Mouse (Mus musculus): ENCODE measurements around the gene Myadm.

Gene Myadm

DNA sequence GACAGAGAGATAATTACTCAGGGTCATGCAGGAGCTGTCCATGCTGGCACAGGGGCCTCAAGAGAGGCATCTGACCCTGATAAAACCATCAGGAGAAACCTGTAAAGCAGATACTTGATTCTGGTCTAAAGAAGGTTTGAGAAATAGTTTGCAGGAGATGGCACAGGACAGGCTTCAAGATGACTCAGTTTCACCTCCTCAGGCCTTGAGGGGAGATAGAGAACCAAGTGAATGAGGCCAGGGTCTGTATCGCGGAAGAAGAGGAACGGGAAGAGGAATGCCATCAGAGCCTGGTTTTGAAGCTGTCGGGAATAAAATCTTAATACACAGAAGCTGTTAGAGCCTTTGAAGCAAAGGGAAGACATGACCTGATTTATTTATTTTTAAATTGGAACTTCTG, 28.8 kb downstream of the Myadm start:
- no peak for DNase-seq (ENCODE audit: low read depth, low spot score)

- peak; percentile 73 for DNase-seq (ENCODE audit: low read depth, low spot score)
Observed at GRCm38 (mm10) chr7:3320856-3321255, 32.0 kb downstream of the Myadm start.

GRCm38 (mm10) chr7:3323826-3324225, 34.9 kb downstream of the Myadm start:
- DNase-seq (ENCODE audit: low read depth, low spot score): no peak

DNA sequence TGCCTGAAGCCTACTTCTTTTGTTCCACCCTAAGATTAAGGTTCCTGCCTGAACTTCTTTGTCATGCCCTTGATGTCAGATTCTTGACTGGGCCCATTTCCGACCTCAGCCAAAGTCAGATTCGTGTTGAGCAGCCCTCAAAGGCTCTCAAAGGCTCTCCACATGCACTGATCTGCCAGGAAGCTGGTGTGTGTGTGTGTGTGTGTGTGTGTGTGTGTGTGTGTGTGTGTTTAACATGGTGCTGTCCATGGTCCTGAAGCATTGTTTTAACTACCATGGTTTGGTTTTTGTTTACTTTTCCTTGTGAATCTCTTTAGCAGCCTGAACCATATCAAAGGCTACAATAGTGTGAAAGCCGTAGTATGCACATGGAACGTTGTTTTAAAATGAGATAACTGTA, 39.1 kb downstream of the Myadm start:
- peak; percentile 15 for DNase-seq (ENCODE audit: low read depth, low spot score)

DNA sequence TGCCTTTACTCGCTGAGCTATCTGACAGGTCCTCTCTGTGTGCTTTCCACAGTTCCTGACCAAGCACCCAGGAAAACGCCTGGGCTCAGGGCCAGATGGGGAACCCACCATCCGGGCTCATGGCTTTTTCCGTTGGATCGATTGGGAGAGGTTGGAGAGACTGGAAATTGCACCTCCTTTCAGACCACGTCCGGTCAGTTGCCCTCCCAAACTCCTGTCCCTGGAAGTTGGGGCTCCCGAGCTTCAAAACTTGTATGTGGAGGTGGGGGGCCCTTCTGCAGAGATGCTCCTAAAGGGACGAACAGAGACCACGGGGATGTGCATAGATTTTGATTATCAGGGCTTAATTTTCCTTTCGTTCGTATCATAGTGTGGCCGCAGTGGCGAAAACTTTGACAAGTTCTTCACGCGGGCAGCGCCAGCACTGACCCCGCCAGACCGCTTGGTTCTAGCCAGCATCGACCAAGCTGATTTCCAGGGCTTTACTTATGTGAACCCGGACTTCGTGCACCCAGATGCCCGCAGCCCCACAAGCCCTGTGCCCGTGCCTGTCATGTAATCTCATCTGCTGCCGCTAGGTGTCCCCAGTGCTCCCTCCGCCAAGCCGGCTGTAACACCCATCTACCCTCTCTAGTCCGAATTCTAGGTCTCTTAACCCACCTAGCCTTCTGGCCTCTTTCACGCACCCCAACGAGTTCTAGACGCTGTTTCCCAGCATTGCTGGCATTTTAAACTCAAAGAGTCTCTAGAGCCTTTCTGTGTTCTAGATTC, 41.1 kb downstream of the Myadm start:
- peak; percentile 78 for DNase-seq (ENCODE audit: low read depth, low spot score)

DNA sequence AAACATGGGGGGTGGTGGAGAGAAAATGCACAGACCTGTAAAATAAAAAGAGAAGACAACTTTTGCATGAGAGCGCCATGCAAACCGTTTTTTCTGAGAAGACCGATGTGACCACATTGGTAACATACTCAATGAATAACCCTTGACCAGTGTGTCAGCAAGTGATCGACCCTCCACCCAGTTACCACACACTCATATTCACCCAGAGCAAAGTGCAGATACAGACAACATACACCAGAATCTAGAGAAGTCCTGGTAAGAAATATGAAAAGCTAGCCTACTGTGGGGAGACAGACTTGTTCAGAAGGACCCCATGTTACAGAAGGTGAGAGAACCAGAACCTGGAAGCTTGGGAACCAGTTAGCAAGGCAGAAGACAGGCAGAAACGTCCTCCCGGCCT, 42.3 kb downstream of the Myadm start:
- DNase-seq (ENCODE audit: low read depth, low spot score): no peak

DNA sequence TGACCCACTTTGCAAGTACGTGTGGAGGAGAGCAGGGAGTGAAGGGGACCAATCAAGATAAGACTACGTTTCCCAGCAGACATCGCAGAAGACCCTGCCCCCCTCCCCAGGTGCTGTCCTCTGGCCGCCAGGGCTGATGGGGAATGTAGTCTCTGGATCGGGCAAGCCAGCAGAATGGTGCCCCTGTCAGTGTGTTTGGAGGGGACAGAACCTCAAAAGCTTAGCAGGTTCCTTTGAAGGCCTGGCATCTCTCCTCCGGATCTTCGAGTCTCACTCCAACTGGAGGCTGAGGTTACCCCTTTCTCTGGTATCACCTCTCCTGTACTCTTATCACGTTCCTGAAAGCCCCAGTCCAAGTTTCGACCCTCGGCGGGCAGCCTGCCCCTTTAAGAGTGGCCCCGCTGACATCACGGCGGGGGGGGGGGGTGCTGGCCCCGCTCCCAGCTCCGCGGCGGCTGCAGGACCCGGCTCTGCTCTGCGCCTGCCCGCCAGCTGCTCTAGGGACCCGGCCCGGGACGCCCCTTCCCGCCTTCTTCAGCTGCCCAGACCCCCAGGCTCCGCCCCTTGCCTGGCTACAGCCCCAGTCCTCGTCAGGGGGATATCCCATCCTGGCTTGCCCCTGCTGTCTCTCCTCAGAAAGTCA, 42.8 kb downstream of the Myadm start:
- peak; percentile 34 for DNase-seq (ENCODE audit: low read depth, low spot score)

DNA sequence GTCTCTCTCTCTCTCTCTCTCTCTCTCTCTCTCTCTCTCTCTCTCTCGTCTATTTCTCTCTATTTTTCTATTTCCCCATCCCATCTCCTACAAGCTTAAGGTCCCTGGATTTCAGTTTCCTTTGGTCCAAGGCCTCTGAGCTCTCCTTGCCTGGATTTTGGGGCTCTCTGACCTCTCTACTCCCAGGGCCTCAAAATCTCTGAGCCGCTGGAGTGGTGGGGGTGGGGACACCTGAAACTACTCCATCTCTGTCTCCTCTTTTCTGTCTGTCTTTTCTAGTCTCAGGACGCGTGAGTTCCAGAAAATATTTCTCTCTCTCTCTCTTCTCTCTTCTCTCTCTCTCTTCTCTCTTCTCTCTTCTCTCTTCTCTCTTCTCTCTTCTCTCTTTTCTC, 43.3 kb downstream of the Myadm start:
- DNase-seq (ENCODE audit: low read depth, low spot score): no peak

DNA sequence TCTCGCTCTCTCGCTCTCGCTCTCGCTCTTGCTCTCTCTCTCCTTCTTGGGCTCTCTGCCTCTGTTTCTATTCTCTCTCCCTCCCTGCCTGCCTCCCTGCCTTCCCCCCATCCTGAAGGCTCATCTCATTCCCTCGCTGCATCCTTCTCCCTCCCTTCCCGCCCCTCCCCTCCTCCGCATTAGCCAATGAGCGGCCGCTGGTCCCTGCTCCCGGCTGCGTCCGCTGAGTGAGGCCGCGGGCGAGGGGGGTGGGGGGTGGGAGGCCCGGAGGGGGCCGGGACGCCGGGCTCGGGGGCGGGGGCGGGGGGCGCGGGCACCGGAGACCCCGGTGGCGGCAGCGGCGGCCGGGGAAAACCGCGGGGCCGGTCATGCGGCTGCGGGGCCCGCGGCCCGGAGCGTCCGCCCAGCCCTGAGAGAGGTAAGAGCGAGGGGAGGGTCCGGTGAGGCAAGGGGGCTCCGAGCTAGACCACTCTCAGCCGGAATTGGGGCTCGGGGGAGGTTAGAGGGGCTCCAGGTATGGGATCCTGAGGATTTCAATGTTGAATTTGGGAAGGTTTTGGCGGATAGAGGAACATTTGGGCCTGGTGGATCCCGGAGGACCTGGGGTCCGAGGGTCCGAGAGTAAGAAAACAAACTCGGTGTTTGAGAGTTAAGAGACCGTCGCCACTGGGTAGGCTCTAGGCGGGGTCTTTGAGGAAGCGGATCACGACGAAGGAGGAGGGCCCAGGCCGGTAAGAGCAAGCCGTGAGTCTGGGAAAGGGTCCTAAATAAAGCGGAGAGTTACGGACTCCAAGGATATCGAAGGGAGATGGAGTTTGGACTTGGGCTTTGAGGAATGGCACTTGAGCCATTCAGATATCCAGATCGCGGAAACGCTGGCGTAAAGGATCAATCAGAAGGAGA, 44.0 kb downstream of the Myadm start, which contains the start of gene Cacng7:
TSS of gene Cacng7 (plus strand) at position 337 of the 903 bp plus-strand sequence.
- DNase-seq (ENCODE audit: low read depth, low spot score): peak; percentile 66

DNA sequence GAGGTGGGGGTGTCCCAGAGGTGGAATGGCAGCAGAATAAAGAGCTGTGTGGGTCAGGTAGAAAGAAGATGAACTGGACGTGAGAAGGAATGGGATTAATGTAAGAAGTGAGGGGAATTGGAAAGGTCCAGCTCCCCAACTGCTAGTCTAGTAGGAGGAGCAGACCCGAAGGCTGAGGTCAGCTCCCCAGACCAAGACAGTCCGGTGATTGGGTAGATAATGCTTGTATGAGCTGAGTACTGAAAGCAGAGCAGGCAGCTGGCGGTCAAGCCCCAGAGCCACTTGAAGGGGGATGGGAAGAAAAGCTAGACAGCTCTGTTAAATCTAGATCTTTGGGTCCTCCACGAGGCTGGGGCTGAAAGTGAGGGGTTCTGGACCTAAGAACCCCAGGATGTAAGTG, 44.7 kb downstream of the Myadm start:
- no peak for DNase-seq (ENCODE audit: low read depth, low spot score)

- no peak for DNase-seq (ENCODE audit: low read depth, low spot score)
Observed at GRCm38 (mm10) chr7:3336412-3336811, 47.5 kb downstream of the Myadm start.

DNA sequence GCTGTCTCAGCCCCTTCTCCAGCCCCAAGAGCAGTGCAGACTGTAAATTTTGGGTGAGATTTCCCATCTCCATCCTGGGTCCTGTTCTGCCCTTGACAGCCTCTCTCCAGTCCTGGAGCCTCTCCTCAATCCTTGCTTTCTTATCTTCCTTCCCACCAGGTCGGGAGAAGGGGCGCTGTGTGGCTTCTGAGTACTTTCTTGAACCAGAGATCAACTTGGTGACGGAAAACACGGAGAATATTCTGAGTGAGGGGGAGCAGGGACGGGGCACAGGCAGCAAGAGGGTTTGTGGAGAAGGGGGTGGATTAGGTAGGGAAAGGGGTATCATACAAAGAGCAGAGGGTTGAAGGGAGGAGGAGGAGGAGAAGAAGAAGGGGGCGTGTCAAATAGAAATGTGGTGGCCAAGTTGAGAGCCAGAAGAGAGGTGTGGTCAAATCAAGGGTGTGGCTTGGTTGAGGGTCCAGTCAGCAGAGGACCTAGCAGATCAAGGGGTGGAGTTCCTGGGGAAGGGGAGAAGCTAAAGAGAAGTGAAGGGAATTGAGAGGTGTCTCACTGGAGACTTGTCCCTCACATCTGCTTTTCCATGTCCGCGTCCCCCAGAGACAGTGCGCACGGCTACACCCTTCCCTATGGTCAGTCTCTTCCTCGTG, 49.5 kb downstream of the Myadm start:
- DNase-seq (ENCODE audit: low read depth, low spot score): no peak

DNA sequence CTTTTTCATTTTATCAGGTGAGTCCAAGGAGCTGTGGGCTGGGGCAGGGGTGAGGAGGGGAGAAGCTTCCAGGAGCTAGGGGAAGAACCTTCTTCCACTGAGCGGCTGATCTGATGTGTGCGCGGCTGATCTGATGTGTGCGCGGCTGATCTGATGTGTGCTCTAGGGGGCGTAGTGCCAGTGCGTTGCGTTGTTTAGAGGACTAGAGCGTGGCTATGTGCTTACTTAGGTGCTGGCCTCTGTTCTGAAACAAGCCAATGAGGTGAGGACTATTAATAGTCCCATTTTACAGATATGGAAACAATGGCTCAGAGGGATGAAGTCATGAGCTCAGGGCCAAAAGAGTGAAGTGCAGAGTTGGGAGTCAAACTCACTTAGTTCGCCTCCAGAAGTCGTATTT, 50.1 kb downstream of the Myadm start:
- no peak for DNase-seq (ENCODE audit: low read depth, low spot score)

DNA sequence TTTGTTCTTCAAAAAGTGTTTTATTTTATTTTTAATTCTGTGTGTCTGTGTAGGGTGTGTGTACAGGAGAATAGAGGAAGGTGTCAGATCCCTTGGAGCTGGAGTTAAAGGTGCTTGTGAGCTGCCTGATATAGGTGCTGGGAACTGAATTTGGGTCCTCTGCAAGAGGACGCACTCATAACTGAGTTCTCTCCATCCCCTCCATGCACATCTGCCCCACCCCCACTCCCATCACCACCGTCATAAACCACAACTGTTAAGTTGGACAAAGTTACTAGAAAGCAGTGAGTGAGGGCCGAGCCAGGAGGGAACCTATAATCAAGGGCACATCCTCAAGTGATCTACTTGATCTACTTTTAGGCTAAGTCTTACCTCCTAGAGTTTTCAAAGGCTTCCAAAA, 55.0 kb downstream of the Myadm start:
- DNase-seq (ENCODE audit: low read depth, low spot score): no peak

- no peak for DNase-seq (ENCODE audit: low read depth, low spot score)
Observed at GRCm38 (mm10) chr7:3345301-3345700, 56.4 kb downstream of the Myadm start.

DNA sequence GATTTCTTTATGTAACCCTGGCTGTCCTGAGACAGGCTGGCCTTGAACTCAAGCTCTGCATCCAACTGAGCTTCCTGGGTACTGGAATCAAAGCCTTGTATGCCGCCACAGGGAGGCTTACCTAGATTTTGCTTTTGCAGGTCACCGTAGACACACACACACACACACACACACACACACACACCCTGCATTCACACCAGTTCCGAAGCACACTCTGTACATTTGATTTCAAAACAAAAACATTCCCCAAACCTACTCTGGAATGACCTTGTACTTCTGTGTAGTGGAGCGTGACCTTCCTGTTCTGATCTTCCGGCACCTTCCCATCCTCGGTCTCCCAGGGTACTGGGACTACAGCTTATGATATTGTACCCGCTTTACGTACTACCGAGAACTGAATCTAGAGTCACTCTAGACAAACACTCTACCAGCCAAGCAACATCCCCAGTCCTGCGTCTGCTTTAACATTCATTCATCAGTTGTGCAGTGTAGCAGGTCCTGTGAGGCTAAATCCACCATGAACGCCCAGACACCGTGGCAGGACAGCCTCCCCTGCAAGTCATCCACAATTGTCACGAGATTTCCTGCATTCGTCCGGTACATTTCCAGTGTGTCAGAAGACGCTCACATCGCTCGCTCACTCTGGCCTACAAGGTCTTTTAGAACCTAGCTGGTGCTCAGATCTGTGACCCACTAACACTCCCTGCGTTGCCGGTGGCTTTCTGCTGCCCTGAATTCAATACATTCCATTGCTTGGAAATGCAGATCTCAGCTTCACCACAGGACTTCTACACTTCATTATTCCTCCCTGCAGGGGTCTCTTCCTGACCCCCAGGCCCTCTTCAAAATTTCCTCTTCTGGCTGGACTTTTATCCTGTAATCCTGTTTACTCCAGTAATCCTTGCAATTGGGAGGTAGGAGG, 58.7 kb downstream of the Myadm start:
- no peak for DNase-seq (ENCODE audit: low read depth, low spot score)

GRCm38 (mm10) chr7:3348326-3348725, 59.4 kb downstream of the Myadm start:
- no peak for DNase-seq (ENCODE audit: low read depth, low spot score)

GRCm38 (mm10) chr7:3349775-3350174, 60.9 kb downstream of the Myadm start:
- DNase-seq (ENCODE audit: low read depth, low spot score): no peak
